Mouse (Mus musculus) intestine, embryonic 14.5 days (tissue): ENCODE data around the gene Trio. TPM values are rescaled to one million over a fixed set of nuclear protein-coding genes. Genes with fewer than 3 reads are reported as not detected.

Source experiments
- ATAC-seq: fragments of 200-750 bp; cut with Nextera tagmentation; replicated peaks from 2 replicates; pipeline ENCODE4 v1.8.0; 2017; ENCODE audit warnings: low read depth, moderate number of reproducible peaks, moderate TSS enrichment, moderate library complexity; ENCODE audit not compliant: low FRiP score, low TSS enrichment
- DNase-seq: peaks from one replicate; pipeline ENCODE4 v3.0.0-alpha.2; 2018; ENCODE audit warnings: low spot score
- H3K27ac ChIP-seq: fragments of 300-500 bp; sonication (generic); 2 replicates; pipeline ENCODE4 v1.5.1; 2014; ENCODE audit warnings: low read depth, mild to moderate bottlenecking, control low read depth
- H3K27me3 ChIP-seq: fragments of 300-500 bp; sonication (generic); replicated peaks from 2 replicates; pipeline ENCODE4 v1.6.1; 2014; ENCODE audit warnings: low read length, control low read depth; ENCODE audit not compliant: control insufficient read depth, insufficient read depth
- H3K36me3 ChIP-seq: fragments of 300-500 bp; sonication (generic); 2 replicates; pipeline ENCODE4 v1.6.1; 2014; ENCODE audit warnings: low read length, control low read depth; ENCODE audit not compliant: control insufficient read depth, insufficient read depth
- H3K4me1 ChIP-seq: fragments of 300-500 bp; sonication (generic); replicated peaks from 2 replicates; pipeline ENCODE4 v1.6.1; 2014; ENCODE audit warnings: low read length, control low read depth, mixed read lengths; ENCODE audit not compliant: control insufficient read depth, insufficient read depth
- H3K4me2 ChIP-seq: fragments of 300-500 bp; sonication (generic); 2 replicates; pipeline ENCODE4 v1.6.1; 2014; ENCODE audit warnings: low read length
- H3K4me3 ChIP-seq: fragments of 300-500 bp; sonication (generic); 2 replicates; pipeline ENCODE4 v1.5.1; 2014; ENCODE audit warnings: low read depth, low read length, control low read depth, mixed read lengths
- H3K9ac ChIP-seq: fragments of 300-500 bp; sonication (generic); 2 replicates; pipeline ENCODE4 v1.6.1; 2014; ENCODE audit warnings: mild to moderate bottlenecking, low read length
- H3K9me3 ChIP-seq: fragments of 300-500 bp; sonication (generic); 2 replicates; pipeline ENCODE4 v1.6.1; 2016; ENCODE audit warnings: low read length, control low read depth; ENCODE audit not compliant: control insufficient read depth
- WGBS: fragments of 180-500 bp; shearing (Covaris S2); extraction: QIAGEN DNeasy Blood & Tissue Kit; methylation state at CpG from one replicate; pipeline ENCODE4 v1.1.7; 2014; 5-methylcytosine and 5-hydroxymethylcytosine counted together
- polyA plus RNA-seq: library from polyadenylated mRNA; unstranded; fragments of >200 nt; fragmentation: Nextera tagmentation; extraction: Ambion mirVana; gene quantifications from 2 replicates; pipeline ENCODE4 v1.2.1, GENCODE M21; 2014

The Trio gene
- polyA plus RNA-seq, 1 experiment from 2014 or later: 34.7 TPM

DNA sequence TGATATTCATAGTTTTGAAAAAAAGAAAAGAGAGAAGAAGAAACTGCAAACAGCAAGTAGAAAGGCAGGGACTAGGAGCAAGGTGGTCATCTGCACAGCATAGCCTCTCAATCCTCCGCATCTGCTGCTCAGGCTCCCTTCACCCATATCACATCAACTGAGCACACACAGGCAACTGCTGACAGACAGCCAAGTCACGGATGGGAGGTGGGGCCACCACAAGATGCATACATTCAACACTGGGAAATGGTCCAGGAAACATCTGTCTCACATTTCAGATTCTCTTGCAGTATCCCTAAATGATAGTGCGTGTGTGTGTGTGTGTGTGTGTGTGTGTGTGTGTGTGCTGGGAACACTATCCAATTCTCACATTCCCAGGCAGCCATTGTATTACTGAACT, 247.4 kb downstream of the Trio start:
- Histone ChIP-seq H3K9ac (no peak overlapping the region), H3K27ac (peak overlapping the region; percentile 81)
- 13% methylated on average over 3 of the region's 3 CpGs for WGBS

DNA sequence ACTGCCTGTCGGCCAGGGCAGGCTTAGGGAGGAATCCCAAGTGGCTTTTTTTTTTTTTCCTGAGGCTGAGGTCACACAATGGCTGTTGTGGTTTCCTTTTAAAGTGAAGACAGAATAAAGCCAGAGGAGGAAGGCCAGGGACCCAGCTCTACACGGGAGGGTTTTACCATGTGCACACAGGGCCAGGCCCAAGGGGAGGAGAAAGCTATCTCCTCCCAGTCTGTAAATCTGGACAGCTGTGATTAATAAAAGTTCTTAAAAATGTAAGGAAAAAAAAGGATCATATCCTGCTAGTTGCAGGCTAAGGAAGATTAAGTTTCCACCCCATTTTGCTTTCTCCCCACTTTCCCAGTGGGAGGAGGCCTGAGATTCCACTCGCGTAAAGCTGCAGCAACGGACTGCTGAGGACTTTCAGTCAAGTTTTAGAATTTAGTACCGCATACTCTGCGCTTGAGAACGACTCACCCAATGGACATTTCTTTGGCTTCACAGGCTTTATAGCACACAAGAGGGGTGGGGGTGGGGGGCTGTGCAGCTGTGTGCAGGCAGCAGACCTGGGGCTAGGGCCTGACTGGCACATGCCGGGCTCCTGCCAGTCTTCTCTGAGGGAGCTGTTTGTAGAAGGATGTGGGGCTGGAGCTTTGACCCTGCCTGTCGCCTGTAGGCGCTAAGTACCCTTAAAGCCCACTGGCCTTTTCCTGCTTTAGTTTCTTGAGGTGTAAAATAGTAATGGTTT, 248.0 kb downstream of the Trio start:
- 0 out of 2 replicates have a peak, but pooled peaks have one; percentile 17 for ATAC-seq
- H3K27me3 ChIP-seq: no peaks in the 10 kb centered on the region
- H3K27ac ChIP-seq: peak overlapping the region; percentile 81
- peaks cover 18% of the 10 kb centered on the region for H3K36me3 ChIP-seq
- peak overlapping the region; percentile 16; the same call in 1 of the 2 replicates for H3K4me2 ChIP-seq
- H3K9me3 ChIP-seq: no peaks in the 10 kb centered on the region
- no peak overlapping the region for H3K4me3 ChIP-seq
- 24% methylated on average over 11 of the region's 11 CpGs for WGBS
- H3K4me1 ChIP-seq: peaks cover 57% of the 10 kb centered on the region
- H3K9ac ChIP-seq: no peak overlapping the region
- no peak for DNase-seq

More for the DNA sequence above, 247.4 kb downstream of the Trio start:
- DNase-seq: no peak
- H3K4me1 ChIP-seq: peaks cover 63% of the 10 kb centered on the region
- no peaks in the 10 kb centered on the region for H3K9me3 ChIP-seq
- H3K27me3 ChIP-seq: no peaks in the 10 kb centered on the region
- H3K4me3 ChIP-seq: no peak overlapping the region
- peak overlapping the region; percentile 28; the same call in 1 of the 2 replicates for H3K4me2 ChIP-seq
- H3K36me3 ChIP-seq: peaks cover 12% of the 10 kb centered on the region
- peak; percentile 42; the same call in 1 of the 2 replicates for ATAC-seq

DNA sequence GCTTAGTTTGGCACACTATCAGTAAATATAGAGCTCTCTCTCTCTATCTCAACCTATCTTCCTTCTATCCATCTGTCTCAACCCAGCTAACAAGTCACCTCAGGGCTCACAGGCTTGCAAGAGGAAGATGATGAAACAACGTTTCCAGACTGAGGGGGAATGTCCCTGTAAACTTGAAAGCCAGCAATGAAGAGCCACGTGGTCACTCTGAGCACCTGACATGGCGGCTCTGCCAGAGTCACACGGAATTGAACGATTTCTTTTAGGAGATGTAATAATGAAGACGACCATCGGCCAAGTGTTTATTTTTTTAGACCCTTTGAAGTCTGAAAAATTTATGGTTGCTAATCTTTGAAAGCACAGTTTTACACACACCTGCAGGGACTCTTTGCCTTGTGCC, 251.2 kb downstream of the Trio start:
- Histone ChIP-seq H3K4me1 (peaks cover 48% of the 10 kb centered on the region), H3K9ac (no peak overlapping the region), H3K4me2 (no peak overlapping the region), H3K27me3 (no peaks in the 10 kb centered on the region), H3K9me3 (no peaks in the 10 kb centered on the region), H3K4me3 (no peak overlapping the region), H3K36me3 (peaks cover 39% of the 10 kb centered on the region), H3K27ac (no peak overlapping the region)
- ATAC-seq (no peak), DNase-seq (no peak)
- 42% methylated on average over 7 of the region's 7 CpGs for whole genome bisulfite sequencing

DNA sequence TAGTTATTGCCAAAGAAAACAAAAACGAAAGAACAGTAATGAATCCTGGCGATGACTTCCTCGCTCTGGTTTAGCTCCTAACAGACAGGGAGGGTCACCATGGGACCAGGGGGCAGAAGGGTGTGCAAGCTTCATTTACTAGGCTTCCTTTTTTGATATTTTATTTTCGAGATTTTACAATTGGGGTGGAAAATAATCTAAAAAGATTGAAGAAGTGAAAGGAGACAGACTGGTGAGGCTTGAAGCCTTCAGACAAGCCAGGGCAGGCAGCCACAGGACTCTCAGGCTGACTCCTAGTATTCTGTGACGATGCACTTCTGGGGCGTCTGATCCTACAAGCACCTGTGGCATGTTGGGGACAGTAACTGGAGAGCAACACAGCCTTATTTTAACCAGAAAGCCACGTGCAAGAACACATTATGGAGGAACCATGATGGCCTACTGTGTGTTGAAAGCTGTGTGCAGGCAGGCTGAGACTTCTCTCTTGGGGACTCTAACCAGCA, 253.5 kb downstream of the Trio start:
- DNase-seq (no peak), ATAC-seq (no peak)
- no peak overlapping the region for H3K9ac ChIP-seq
- peaks cover 25% of the 10 kb centered on the region for H3K4me1 ChIP-seq
- no peak overlapping the region for H3K4me2 ChIP-seq
- no peak overlapping the region for H3K4me3 ChIP-seq
- no peaks in the 10 kb centered on the region for H3K27me3 ChIP-seq
- H3K9me3 ChIP-seq: no peaks in the 10 kb centered on the region
- 67% methylated on average over 7 of the region's 7 CpGs for WGBS
- no peak overlapping the region for H3K27ac ChIP-seq
- H3K36me3 ChIP-seq: peaks cover 62% of the 10 kb centered on the region

DNA sequence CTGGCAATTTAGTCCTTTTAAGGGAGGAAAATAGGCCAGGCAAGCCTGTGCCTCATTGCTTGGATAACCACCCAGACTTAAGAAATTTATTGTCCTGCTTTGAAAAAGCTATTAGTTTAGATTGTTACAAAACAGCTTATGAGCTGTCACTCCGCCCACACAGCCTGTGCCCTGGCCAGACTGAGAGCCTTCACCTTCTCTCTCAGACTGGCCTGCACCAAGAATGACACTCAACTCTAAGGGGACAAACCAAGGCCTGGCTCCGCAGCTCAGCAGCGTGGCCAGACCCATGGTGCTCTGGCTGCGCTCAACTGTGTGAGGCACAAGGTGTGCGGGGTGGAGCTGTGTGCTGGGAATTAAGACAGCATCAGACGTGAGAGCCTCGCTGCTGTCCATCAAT, 254.1 kb downstream of the Trio start:
- Histone ChIP-seq H3K4me3 (no peak overlapping the region), H3K4me1 (peaks cover 19% of the 10 kb centered on the region), H3K9ac (no peak overlapping the region), H3K27ac (no peak overlapping the region), H3K36me3 (peaks cover 66% of the 10 kb centered on the region), H3K9me3 (no peaks in the 10 kb centered on the region), H3K4me2 (no peak overlapping the region), H3K27me3 (no peaks in the 10 kb centered on the region)
- WGBS: 51% methylated on average over 7 of the region's 7 CpGs
- DNase-seq: no peak
- no peak for ATAC-seq

DNA sequence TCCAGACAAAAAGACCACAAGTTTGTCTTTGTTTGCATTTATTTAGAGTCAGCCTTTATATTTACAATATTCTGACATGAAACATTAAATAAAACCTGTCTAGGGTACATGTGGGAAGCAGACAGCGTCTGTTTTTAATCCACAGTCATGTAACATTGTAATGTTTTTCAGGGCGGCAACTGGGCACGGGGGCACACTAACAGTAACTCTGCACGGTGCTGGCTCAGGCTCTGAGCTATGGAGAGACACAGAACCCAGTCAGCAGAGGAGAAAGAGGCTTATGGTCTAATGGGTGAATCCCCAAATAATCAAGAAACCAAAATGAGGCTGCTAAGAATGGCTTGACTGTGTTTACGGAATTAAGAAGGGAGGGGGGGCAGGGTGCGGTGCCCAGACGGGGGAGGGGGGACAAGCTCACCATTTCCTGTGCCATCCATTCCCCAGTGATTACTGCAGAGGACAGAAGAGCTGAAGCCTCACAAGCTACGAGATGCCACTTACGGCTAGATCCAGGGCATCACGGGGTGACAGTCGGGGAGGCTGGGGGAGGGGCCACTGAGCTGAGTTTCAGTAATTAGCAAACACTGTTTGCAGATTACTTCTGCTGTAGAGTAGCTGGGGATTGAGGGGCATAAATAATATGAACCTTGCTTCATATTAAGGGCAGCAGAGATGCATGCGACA, 255.0 kb downstream of the Trio start:
- H3K9ac ChIP-seq: no peak overlapping the region
- no peaks in the 10 kb centered on the region for H3K9me3 ChIP-seq
- DNase-seq: no peak
- H3K27ac ChIP-seq: no peak overlapping the region
- no peak for ATAC-seq
- peaks cover 73% of the 10 kb centered on the region for H3K36me3 ChIP-seq
- WGBS: 41% methylated on average over 12 of the region's 12 CpGs
- H3K27me3 ChIP-seq: no peaks in the 10 kb centered on the region
- H3K4me1 ChIP-seq: peaks cover 17% of the 10 kb centered on the region
- H3K4me2 ChIP-seq: no peak overlapping the region
- no peak overlapping the region for H3K4me3 ChIP-seq

DNA sequence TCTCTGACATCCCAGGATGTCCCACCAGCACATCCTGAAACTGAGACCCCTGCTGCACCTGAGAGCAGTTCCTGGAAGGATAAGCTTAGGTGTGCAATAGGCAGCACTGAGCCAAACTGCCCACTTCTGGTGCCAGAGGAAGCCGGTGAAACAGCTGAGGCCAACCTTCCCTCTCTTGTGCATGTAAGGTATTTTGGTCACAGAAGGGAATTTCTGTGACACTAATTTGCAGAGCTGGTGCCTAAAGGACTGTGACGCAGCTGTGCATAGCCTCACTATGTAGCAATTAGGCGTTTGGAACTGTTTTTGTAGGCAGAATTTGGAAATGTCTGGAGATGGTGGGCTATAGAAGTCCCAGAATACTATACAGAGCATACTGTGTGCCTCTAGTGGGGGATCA, 264.2 kb downstream of the Trio start:
- no peaks in the 10 kb centered on the region for H3K27me3 ChIP-seq
- H3K9ac ChIP-seq: no peak overlapping the region
- peaks cover 91% of the 10 kb centered on the region for H3K36me3 ChIP-seq
- 94% methylated on average over 3 of the region's 3 CpGs for WGBS
- no peak overlapping the region for H3K27ac ChIP-seq
- no peak overlapping the region for H3K4me3 ChIP-seq
- peaks cover 4% of the 10 kb centered on the region; the same call in 1 of the 2 replicates for H3K4me1 ChIP-seq
- no peaks in the 10 kb centered on the region for H3K9me3 ChIP-seq
- no peak overlapping the region for H3K4me2 ChIP-seq
- no peak for ATAC-seq
- no peak for DNase-seq

DNA sequence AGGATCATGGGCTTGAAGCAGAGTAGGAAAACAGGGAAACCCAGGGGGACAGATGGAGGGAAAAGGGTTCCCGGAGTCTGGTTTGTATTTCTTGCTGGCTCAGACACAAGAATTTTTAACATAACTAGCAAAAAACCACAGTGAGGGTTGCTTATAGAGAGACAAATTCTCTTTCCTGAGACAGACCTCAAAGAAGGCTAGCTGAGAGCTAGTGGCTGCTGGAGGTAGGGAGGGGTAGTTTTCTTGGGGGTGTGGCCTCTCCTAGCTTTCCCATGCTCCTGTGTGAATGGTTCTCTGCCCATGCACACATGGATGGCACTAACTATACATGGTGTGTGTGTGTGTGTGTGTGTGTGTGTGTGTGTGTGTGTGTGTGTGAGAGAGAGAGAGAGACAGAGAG, 265.0 kb downstream of the Trio start:
- Histone ChIP-seq H3K27ac (peak overlapping the region; percentile 29; the same call in 1 of the 2 replicates), H3K9ac (no peak overlapping the region), H3K4me3 (no peak overlapping the region), H3K27me3 (no peaks in the 10 kb centered on the region), H3K9me3 (no peaks in the 10 kb centered on the region), H3K4me2 (no peak overlapping the region), H3K36me3 (peaks cover 90% of the 10 kb centered on the region), H3K4me1 (peaks cover 4% of the 10 kb centered on the region; the same call in 1 of the 2 replicates)
- DNase-seq (no peak), ATAC-seq (0 out of 2 replicates have a peak, but pooled peaks have one; percentile 43)
- 44% methylated on average over 1 of the region's 1 CpGs for WGBS
